Comparison of ENCODE assay signal across 11 mouse cellular contexts in the genomic region with DNA sequence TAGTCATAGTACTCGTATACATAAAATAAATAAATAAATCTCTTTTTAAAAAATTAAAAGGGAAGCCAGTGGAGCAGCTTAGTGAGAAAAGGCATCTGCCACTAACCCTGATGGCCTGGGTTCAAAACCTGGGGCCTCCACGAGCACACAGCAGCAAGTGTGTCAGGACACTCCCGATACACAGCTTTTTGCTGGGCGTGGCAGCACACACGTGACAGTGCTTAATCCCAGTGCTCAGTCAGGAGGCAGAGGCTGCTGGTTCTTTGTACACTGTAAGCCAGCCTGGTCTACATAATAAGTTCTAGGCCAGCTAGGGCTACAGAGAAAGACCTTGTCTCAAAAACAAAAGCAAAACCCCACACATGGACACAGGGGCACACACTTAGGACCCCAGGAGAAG.
"Had no signal": no experiment of that assay in that cellular context is flagged by ENCODE, and none has a peak within 500 bp of the region (broad histone marks: within the 10 kb centered on the region; RNA-seq: fewer than 3 reads in every experiment).

No protein-coding gene starts in this region.

- H3K4me3 ChIP-seq: limb, embryonic 10.5 days; liver, embryonic 15.5 days; midbrain, embryonic 10.5 days had no signal

- DNase-seq: kidney, adult 8-10 months; kidney, postnatal 25 days; lung, embryonic 14.5 days; lung, postnatal 10 days; lung, postnatal 4 days; midbrain, embryonic 14.5 days; thymus, postnatal 4 days had no signal

- H3K27ac ChIP-seq: limb, embryonic 10.5 days; liver, embryonic 15.5 days; stomach, postnatal 0 days had no signal
